Mouse (Mus musculus) adrenal gland, adult 18-20 months (tissue): Measurements from ENCODE around the gene Dusp10. TPM values are rescaled to one million over a fixed set of nuclear protein-coding genes. Genes with fewer than 3 reads are reported as not detected.

Experiments used
- DNase-seq, 2 experiments: peaks; one replicate each; pipeline ENCODE4 v3.0.0; 2021 to 2022; ENCODE audit warnings: low spot score in 2 of 2
- total RNA-seq, 2 experiments: library from RNA; stranded (reverse); gene quantifications; 1 replicate in 1 of 2; 2 replicates in 1 of 2; pipeline ENCODE4 v1.2.3; 2021

Gene Dusp10
- total RNA-seq, 2 experiments from 2014 or later = 10.7 to 38.7 TPM

DNA sequence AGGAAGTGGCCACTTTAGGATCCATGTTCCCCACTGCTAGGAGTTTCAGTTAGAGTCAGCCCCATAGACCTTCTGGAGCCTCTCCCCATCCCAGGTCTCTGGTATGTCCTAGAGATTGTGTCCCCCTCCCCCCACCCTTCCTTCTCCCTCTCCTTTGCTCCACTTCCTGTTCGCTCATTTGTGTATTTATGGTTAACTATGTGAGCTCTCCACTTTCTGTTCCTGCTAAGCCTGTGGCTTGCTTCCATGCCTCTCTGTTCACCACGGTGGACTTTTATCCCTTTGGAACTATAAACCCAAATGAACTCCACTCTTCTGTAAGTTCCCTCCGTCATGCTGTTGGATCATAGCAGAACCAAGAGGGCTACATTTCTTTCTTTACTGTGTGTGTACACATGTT, 13.9 kb downstream of the Dusp10 start:
- DNase-seq = no peak

DNA sequence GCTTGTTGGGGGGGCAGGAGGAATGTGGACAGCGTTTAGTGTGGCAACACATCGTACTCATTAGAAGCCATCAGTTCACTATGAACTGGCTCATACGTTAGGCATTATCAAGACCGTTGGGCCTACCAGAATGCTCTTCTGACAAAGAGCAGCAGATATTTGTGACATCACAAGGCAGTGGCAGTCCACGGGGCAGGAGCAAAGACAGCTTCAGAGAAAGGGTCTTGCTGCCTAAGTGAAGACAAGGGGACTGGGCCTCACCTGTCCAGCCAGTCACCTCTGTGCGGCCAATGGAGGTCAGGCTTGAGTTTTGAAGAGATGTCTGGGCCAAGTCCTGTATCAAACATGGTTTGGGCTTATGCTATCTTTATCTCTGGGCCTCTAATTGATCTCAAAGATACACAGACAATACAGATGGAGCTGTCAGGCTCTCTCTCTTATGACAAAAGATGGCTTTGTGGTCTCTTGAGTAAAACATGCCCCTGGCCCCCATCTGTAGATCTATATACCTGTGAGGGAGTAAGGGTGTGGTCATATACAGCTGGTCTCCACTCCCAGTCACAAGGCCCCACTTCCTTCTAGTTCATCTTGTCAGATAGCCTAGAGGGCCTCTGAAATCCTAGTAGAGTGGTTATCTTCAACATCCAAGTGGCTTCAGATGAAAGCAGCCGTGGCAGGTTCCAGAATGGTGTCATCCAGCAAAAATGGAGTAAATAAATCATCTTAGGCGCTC, 17.1 kb downstream of the Dusp10 start:
- no peak for DNase-seq

DNA sequence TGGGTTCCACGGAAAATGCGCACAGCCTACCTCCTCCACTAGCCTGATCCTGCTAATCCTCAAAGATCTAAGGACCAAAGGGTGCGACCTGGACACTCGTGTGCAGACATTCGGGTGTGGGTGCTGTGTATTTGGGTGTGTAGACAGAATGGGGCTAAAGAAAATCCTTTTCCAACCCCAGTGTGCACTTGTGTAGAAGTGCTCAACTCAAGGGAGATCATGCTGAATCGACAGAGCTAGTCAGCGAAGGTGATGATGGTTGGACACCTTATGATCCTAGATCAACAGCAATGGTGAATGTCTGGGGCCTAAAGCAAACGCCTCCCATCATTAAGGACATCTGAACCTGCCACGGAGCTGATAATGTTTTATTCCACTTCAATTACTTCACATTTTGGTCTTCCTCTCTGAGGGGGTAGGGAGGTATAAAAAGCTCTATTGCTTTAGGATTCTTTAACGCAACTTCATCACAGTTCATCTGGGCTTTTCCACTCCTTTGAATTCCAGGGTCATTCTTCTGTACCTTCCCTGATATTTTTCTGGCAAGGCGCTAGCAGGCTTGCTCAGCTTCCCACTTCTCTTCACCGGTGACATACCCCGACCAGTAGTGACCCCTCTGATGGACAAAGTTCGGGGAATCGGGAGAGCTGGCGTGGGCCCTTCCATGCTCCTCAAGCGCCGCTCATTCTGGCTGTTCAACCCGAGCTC, 19.7 kb downstream of the Dusp10 start:
- DNase-seq = no peak

DNA sequence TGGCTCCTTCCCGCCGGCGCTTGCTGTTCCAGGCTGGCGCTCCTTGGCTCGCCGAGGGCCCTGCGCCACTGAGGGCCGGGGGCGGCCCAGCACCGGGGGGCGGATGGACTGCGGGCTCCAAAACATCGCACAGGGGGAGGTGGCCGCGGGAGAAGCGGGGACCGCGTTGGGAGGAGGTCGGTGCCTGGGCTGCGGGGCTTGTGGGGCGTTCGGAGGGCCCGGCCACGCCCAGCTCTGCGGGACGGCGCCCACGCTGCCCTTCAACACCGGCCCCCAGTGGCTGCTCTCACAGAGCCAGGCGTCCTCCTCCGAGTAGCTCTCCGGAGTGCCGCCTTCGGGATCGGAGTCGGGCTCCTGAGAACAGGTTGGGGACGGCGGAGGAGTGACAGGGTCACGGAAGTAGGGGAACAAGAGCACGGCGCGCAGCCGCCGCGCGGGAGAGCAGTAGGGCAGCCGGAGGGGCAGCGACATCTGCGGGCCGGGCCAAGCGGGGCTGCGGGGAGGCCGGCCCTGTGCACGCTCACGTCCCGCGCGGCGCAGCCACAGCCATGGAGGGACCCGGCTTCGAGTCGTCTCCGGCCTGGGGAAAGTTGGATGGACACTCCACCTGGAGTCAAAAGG, 20.4 kb downstream of the Dusp10 start:
- DNase-seq = peak; percentile 74 to 77

DNA sequence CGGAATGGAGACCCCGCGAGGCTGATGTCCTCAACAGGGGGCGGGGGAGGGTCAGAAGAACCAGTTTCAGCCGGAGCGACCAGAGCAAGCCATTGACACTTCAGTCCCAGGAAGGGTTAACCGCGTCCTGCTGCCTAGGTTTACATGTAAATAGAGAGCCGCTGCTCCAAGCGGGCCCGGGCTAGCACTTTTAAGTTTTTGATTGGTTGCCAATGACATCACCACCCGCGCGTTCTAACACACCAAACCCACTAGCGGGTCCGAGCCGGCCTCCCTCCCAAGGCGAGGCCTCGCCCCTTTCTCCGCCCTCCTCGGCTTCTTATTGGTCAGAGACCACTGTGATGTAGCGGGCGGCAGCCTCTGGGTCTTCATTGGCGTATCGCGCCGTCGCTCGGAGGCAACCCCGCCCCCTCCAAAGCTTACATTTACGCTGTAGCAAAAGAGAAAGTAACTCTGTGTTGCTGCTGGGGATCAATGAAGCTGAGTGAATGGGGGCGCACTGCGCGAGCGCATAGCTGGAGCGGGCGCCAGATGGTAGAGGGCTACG, 21.0 kb downstream of the Dusp10 start, which contains the start of gene 1700056E22Rik:
Gene 1700056E22Rik (minus strand): TSS at position 291 of the 547 bp plus-strand sequence.
- DNase-seq = peak; percentile 91 to 93

DNA sequence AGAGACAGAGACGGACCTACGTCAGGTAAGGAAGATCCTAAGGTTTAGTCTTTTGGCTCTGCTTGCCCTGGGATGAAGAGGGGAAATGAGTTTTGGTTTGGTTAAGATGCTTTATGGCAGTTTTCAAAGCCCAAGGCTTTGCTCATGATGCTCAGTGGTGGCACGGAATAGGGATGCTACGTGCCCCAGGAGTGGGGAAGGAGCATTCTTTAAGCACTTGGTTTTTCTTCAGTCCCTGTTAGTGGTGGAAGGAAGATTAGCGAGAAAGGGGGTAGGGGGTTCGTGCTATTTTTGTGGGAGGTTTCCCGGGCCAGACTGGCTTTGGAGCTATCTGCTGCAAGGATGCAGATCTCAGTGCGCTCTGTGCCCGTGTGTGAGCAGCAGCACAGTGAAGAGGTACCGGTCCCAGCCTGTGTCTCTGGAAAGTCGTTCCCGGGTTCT, 21.7 kb downstream of the Dusp10 start:
- no peak for DNase-seq

DNA sequence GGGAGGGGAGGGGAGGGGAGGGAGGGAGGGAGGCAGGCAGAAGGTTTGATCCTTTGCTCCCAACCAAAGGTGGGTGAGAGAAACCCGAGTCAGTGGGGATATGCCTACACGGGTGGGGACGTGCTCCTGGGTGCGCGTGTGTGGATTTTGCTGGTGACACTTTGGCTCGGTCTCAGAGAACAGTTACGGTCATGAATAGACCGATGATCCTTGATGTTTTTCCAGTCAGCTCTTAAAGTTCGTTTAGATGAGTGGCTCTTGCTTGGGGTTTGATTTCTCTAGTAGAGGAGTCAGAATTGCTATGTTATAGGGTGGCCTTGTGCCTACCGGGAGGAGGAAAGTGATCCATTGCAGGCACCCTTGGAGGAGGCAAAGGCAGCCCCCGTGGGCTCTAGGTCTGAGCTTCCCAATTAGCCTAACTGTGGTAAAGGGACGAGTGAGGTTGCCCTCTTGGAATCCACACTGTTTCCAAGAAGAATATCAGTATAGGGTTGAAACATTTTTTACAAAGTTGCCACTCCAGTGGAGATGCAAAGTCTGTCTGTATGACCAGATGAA, 22.3 kb downstream of the Dusp10 start:
- DNase-seq = no peak

DNA sequence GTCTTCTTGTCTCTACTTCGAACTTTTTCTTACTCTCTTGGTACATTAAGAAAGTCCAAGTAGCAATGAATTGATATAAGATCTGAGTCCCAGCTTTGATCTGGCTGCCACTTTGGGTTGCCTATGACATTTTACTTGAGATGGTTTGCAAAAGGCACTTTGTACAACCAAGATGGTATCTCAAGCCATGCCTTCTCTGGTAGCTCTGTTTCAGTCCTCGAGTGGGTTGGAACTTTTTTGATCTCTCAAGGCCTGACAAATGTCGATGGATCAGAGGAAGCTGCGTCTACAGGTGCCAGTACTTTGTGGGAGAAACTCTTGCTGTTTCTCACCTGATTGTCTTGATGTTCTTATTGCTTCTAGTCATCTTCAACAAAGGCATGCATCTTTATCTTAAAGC, 24.7 kb downstream of the Dusp10 start:
- DNase-seq = no peak

DNA sequence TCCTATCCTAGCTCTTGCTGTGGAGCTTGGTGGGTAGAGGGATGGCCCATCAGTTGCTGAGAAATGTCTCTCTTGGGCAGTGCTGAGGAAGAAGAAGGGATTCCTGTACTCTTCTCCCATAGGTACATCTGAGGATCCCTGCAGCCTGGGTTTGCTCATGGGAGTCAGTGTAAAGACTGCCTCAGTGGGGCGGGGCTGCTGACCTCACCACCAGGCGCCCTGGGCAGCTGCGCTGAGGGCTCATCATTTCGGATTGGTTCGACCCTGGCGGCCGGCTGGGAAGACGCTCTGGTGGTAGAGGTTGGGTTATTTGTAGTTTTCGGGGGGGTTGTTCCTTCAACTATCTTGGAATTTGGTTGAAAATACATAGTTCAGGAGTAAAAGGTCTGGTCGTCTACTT, 26.2 kb downstream of the Dusp10 start:
- no peak for DNase-seq

DNA sequence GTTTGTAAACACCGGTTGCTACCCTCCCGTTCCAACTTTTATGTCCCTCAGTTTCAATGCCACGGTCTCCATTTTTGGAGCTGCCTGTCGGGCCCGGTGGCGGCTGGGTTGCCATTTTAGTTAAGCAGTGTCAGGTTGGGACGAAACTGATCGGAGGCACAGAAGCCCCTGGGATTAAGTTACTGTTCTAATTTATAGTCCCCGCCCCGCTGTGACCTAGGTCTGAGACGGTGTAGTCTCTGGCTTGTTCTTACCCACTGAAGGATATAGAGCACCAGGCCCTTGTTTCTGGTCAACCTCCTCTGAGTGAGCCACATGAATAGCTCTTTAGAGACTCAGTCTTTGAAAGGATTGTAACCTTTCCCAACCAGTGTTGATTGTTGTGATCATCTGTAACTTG, 27.1 kb downstream of the Dusp10 start:
- DNase-seq = no peak

DNA sequence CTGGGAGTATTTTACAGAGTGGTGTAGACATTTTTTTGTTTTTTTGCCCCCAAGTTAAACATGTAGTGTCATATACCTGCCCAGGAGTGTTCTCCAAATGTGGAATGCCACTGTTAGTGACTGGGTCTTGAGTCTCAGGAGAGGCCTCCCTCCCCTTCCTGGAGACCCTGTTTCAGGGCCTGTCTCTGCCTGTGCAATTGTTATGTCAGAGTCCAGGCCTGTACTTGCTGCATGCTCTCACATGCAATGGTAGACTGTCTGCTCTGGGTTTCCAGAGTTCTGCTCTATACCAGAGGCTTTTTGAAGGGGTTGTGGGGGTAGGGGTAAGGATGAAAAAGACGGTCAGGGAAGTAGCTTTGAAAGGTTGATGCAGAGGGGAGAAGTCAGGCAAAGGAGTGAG, 27.8 kb downstream of the Dusp10 start:
- no peak for DNase-seq

DNA sequence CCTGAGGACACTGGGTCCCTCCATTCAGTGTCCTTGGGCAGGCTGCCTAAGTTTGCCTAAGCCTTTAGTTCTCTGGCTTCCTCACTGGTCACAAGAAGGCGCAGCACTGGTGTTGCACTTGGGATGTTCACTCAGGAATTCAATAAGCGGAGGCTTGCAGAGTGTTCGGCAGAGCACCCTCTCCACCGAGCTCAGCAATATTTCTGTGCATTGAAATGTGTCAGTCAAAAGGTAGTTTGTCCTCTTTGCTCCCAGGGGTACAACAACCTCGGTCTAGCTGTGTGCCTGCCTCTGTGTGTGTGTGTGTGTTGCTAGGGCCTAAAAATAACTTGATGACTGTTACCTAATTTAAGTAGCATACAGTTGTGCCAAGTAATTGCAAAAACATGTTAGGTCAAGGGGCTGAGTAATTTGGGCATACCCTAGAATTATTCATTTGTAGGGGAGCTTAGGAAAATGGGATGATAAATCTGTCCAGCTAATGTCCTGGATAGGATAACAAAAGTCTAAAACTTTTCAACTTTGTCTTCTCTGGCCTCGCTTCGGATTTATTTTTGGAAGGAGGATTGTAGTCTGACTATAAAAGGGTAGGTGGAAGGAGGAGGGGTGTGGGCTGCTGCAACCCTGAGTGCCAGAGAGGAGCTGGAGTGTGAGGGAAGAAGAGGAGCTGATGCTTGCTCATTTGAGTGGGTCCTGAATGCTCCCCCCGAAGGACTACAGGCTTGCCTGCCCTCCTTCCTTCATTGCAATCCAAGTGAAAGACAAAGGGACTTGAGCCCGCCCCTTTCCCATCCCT, 28.9 kb downstream of the Dusp10 start:
- DNase-seq = peak in 1 of 2 experiments; percentile 55

DNA sequence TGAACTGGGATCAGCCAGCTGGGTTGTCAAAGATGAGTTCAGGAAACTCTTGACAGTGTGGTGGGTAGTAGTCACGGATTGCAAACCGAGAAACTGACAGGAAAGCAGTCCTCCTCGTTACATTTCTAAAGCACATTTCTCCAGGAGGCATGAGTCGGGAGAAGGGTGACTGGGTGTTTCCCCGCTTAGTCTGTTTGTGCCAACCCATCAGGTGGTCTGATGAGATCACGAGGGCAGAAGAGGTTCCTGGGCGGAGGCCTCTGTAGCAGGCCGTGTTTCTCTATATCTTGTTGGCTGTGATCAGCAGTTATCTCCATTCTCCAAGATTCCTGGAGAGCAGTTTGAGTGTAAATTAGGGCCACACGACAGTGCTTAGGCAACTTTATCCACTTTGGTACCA, 29.6 kb downstream of the Dusp10 start:
- no peak for DNase-seq

DNA sequence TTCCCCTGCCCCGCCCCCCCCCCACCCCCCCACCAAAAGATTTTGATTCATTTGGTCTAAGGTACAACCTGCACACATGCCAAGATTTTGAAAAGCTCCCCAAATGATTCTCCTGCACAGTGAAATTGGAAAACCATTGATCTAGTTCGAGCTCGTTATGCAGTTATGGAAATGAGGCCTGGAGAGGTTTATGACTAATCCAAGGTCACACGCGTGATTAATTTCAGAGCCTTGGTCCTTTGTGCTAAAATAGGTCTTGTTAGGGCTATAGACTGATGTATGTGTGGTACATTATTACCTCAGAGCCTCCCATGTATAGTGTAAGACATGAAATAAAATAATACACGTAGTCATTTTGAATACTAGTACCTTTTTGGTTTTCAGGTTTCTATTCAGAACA, 30.3 kb downstream of the Dusp10 start:
- DNase-seq = no peak

DNA sequence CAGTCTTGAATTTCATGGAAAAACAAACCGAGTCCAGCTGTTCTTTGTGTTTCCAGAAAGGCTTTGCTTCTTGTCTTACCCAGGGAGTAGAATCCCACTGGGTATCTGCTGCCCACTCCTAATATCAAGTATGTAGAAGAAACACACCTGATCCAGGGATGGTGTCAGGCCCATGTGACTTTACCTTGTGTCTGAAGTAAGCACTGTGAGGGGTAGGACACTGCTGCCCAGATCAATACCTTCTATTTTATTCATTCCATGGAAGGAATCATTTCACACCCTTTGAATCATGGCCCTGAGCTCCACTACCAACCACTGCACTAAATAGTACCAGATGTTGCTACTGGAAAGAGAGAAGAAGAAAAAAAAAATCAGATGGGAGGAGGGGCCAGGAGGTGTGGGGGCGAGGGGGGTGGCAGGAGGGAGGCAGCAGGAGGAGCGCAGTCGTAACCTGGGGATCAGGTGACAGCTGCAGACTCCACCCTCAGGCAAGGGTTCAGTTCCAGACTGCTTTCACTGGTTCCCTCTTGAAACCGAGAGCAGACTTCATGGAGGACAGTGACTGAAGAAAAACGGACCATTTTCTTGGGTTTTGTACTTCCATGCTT, 33.1 kb downstream of the Dusp10 start:
- no peak for DNase-seq

DNA sequence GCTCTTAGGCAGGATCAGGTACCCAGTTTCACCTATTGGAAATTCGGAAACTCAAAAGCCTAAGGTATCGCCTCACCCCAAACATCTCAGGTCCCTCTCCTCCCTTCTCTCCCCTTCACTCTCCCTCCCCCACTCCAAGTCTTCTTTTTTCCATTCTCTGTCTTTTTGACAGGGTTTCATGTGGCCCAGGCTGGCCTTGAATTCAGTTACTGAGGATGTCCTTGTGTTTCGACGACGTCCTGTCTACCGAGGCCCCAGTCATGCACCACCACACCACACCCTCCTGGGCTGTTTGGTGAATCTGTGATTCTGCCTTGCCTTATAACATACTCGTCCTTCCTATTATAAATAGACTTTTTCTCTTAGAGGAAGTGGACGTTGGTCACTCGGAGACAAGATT, 34.7 kb downstream of the Dusp10 start:
- no peak for DNase-seq

DNA sequence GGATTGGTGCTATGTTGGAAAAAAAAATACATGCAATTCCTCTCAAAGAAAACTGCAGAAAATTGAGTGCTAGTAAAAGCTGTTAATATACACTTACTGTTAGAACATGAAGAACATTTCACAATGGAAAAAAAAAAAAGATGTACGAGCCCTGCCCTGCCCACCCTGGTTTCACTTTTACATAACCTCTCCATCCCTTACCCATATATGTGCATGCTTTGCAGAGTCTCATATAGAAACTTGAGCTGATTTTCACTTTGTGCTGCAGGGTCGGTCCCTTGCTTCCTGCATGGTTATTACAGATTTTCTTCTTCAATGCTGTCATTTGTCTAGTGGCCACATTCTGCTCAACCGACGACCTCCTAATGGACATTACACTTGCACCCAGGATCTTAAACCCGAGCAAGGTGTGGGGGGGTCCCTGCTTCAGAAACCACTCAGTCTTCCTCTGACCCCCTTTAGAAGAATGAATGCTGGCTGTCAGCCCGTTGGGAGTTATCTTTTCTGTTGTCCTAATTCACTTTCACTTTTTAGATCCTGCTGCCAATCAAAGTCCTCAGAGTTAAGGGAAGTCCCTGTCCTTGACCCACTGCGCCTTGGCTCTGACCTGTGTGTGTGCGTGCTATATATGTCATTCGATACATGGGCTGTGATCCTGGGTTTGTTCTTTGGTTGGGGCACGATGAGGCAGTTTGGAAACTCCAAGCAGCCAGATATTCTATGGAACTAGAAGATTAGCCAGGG, 35.7 kb downstream of the Dusp10 start:
- no peak for DNase-seq

DNA sequence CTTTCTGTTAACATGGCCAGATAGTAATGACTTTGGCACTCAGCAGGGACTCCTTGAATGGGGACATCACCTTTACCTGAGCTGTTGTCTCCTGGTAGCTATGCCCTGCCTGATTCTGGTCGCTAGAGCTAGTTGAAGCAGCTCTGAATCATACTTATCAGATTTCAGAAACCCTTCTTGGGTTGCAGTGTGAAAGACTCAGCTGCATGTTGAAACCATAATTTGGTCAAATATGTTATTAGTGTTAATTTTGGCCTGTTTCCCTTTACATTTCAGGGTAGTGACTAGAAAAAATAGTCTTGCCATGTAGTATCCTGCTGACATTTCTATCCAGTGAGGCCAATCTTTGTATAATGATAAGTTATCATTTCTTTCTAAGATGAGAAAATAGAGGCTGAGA, 38.2 kb downstream of the Dusp10 start:
- no peak for DNase-seq

DNA sequence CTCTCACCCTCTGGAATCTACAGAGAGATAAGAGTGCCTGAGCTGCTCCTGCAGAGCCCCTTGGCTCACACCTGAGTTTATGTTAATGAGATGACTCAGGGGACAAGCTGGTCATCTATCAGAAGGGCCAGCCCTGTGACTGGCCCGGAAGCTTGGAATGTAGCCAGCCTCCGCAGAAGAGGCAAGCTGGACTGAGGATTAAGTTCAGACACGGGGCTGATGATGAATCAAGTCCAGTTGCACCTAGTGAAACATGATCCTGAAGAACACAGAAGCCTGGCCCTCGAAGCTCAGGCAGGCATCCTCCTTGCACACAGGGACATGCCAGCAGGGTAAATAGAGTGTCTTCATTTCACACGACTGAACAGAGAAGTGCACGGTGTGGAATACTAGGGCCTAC, 38.7 kb downstream of the Dusp10 start:
- DNase-seq = peak; percentile 57 to 61

DNA sequence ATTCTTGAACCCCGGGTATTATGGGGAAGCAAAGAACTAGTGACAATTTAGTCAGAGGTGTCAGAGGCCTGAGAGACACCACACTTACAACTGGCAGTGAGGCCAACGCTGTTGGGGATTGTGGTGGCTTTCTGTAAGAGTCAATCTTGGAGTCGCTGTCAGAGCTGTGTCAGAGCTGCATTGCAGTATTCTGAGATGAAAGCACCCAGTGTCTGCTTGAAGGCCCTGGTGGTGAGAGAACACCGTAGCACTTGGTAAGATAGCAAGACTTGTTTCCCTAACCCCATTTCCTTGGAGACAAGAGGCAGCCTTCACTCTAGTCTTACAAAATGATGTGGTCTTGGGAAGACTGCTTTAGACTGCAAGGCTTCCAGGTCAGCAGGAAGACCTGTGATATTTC, 39.2 kb downstream of the Dusp10 start:
- no peak for DNase-seq
